Mouse (Mus musculus) lung, adult 2 months (tissue): Measurements from ENCODE around the gene Aldh1a2.

ENCODE experiments used
- CTCF ChIP-seq: fragments of 200-500 bp; IDR thresholded peaks from 2 replicates; pipeline ENCODE4 v1.5.1; 2011; ENCODE audit warnings: mild to moderate bottlenecking, low read length, control low read depth; ENCODE audit not compliant: insufficient read depth
- POLR2A ChIP-seq: fragments of 200-500 bp; IDR thresholded peaks from 2 replicates; pipeline ENCODE4 v1.6.1; 2011; ENCODE audit warnings: low read depth, mild to moderate bottlenecking, control low read depth, low read length, borderline replicate concordance; ENCODE audit errors: extremely low read depth

- TF ChIP-seq CTCF: no peak
- TF ChIP-seq POLR2A: no peak
These were observed 104.9 kb downstream of the Aldh1a2 start for GRCm38 (mm10) chr9:71320246-71321155.
